Mouse (Mus musculus) limb, embryonic 11.5 days (tissue): Measurements from ENCODE around the gene Grhl1. TPM values are rescaled to one million over a fixed set of nuclear protein-coding genes. Genes with fewer than 3 reads are reported as not detected.

Experiments
- ATAC-seq: fragments of 200-750 bp; cut with Nextera tagmentation; 2 replicates; pipeline ENCODE4 v1.8.0; 2017; ENCODE audit warnings: low read depth; ENCODE audit not compliant: insufficient number of reproducible peaks, low FRiP score, low TSS enrichment
- DNase-seq: peaks from one replicate; pipeline ENCODE4 v3.0.0-alpha.2; 2015; ENCODE audit warnings: low spot score
- H3K27ac ChIP-seq: fragments of 300-500 bp; sonication (generic); replicated peaks from 2 replicates; pipeline ENCODE4 v1.5.1; 2014; ENCODE audit warnings: low read depth, mild to moderate bottlenecking, low read length
- H3K27me3 ChIP-seq: fragments of 300-500 bp; sonication (generic); 2 replicates; pipeline ENCODE4 v1.6.1; 2014; ENCODE audit warnings: mild to moderate bottlenecking, low read length, mixed read lengths; ENCODE audit not compliant: control insufficient read depth, insufficient read depth
- H3K36me3 ChIP-seq: fragments of 300-500 bp; sonication (generic); 2 replicates; pipeline ENCODE4 v1.6.1; 2014; ENCODE audit warnings: mild to moderate bottlenecking, low read length, moderate library complexity, mixed read lengths; ENCODE audit not compliant: control insufficient read depth, insufficient read depth
- H3K4me1 ChIP-seq: fragments of 300-500 bp; sonication (generic); 2 replicates; pipeline ENCODE4 v1.6.1; 2014; ENCODE audit warnings: low read length, mixed read lengths; ENCODE audit not compliant: control insufficient read depth, insufficient read depth
- H3K4me2 ChIP-seq: fragments of 300-500 bp; sonication (generic); 2 replicates; pipeline ENCODE4 v1.6.1; 2014; ENCODE audit warnings: low read depth, mild to moderate bottlenecking, moderate library complexity; ENCODE audit not compliant: severe bottlenecking
- H3K4me3 ChIP-seq: fragments of 300-500 bp; sonication (generic); 2 replicates; pipeline ENCODE4 v1.5.1; 2014; ENCODE audit warnings: low read depth, low read length
- H3K9ac ChIP-seq: fragments of 300-500 bp; sonication (generic); 2 replicates; pipeline ENCODE4 v1.6.1; 2014; ENCODE audit warnings: mild to moderate bottlenecking, low read length
- H3K9me3 ChIP-seq: fragments of 300-500 bp; sonication (generic); 2 replicates; pipeline ENCODE4 v1.6.1; 2016; ENCODE audit warnings: low read length; ENCODE audit not compliant: control insufficient read depth
- whole genome bisulfite sequencing: fragments of 180-500 bp; shearing (Covaris S2); extraction: QIAGEN DNeasy Blood & Tissue Kit; methylation state at CpG from one replicate; pipeline ENCODE4 v1.1.7; 2014; 5-methylcytosine and 5-hydroxymethylcytosine counted together
- polyA plus RNA-seq: library from polyadenylated mRNA; unstranded; fragments of >200 nt; fragmentation: Nextera tagmentation; extraction: Ambion mirVana; gene quantifications from 2 replicates; pipeline ENCODE4 v1.2.1, GENCODE M21; 2014

The Grhl1 gene
- polyA plus RNA-seq, 1 experiment from 2014 or later = 1.5 TPM

DNA sequence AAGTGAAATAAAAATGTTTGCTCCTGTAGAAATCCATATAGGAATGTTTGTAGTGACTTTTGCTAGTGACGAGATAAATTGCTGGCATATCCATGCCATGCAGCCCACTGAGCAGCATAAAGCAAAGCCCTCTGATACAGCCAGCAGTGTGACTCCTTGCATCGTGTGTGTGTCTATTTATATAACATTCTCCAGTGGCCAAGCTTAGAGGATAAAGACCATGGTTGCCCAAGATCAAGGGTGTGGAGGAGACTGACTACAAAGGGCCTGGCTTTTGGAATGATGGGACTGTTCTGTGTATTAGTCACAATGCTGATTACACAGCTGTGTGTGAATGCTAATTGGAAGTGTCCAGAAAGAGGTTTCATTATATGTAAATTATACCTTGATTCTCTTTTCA, 19.6 kb upstream of the Grhl1 start:
- Histone ChIP-seq H3K9ac (no peak overlapping the region), H3K27ac (no peak overlapping the region), H3K36me3 (no peaks in the 10 kb centered on the region; the same call in 1 of the 2 replicates), H3K27me3 (no peaks in the 10 kb centered on the region), H3K4me1 (no peaks in the 10 kb centered on the region), H3K4me3 (no peak overlapping the region), H3K4me2 (no peak overlapping the region), H3K9me3 (no peaks in the 10 kb centered on the region)
- ATAC-seq (no peak), DNase-seq (no peak)
- 88% methylated on average over 2 of the region's 2 CpGs for WGBS

DNA sequence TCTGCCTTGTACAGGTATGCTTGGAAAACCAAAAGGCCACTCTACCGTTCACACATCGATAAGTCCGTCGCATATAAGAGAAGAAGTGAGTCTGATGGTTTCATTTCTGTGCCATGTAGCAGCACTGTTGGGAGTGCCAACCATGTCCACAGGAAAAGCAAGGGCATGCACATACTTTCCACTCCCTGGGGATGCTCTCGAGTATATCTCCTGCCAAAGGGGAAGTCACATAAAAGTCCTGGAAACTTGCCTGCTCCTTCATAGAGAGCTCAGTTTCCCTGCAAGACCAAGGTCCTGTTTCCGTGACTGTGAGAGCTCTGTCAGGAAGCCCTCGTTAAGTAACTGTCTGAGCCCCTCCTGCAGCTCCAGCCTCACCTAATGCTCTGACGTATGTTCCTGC, 16.1 kb upstream of the Grhl1 start:
- WGBS = 70% methylated on average over 8 of the region's 8 CpGs
- ATAC-seq = no peak
- Histone ChIP-seq H3K9ac (no peak overlapping the region), H3K4me2 (no peak overlapping the region), H3K4me3 (no peak overlapping the region), H3K27ac (no peak overlapping the region), H3K27me3 (no peaks in the 10 kb centered on the region), H3K4me1 (no peaks in the 10 kb centered on the region), H3K36me3 (no peaks in the 10 kb centered on the region; the same call in 1 of the 2 replicates), H3K9me3 (no peaks in the 10 kb centered on the region)
- no peak for DNase-seq

DNA sequence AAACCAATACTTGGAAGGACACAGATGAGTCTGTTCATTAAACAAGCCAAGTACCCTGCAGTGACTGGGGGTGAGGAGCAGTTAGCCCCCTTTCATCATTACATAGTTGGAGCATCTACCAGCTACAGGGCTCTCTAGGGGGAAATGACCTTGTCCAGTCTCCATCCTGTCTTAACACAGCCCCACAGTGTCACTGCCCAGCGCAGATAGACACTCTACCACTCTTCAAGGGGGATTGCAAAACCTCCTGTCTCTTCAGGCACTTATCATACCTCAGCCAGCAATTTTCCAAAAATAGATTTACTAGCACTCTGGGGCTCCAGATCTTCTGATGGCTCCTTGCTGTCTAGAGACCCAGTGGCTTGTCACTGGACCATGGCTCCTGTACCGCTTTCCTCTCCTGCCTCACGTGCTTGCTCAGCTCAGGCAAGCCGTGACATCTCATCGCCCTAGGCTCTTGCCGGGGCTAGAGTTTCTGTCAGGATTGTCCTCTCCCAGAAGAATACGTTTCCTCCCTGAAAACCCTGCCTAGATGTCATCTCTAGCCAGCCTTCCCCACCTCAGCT, 8.6 kb upstream of the Grhl1 start:
- WGBS = 88% methylated on average over 7 of the region's 7 CpGs
- Histone ChIP-seq H3K4me2 (no peak overlapping the region), H3K9me3 (no peaks in the 10 kb centered on the region), H3K27ac (no peak overlapping the region), H3K36me3 (no peaks in the 10 kb centered on the region), H3K4me3 (no peak overlapping the region), H3K9ac (no peak overlapping the region), H3K4me1 (no peaks in the 10 kb centered on the region), H3K27me3 (no peaks in the 10 kb centered on the region)
- no peak for DNase-seq
- ATAC-seq = no peak

GRCm38 (mm10) chr12:24565311-24565710, 6.8 kb upstream of the Grhl1 start:
- no peak overlapping the region for H3K4me3 ChIP-seq
- H3K9me3 ChIP-seq = no peaks in the 10 kb centered on the region
- H3K36me3 ChIP-seq = no peaks in the 10 kb centered on the region
- H3K4me1 ChIP-seq = no peaks in the 10 kb centered on the region
- ATAC-seq (no peak), DNase-seq (no peak)
- H3K27ac ChIP-seq = no peak overlapping the region
- no peak overlapping the region for H3K4me2 ChIP-seq
- 76% methylated on average over 6 of the region's 6 CpGs for WGBS
- no peaks in the 10 kb centered on the region for H3K27me3 ChIP-seq
- H3K9ac ChIP-seq = no peak overlapping the region

DNA sequence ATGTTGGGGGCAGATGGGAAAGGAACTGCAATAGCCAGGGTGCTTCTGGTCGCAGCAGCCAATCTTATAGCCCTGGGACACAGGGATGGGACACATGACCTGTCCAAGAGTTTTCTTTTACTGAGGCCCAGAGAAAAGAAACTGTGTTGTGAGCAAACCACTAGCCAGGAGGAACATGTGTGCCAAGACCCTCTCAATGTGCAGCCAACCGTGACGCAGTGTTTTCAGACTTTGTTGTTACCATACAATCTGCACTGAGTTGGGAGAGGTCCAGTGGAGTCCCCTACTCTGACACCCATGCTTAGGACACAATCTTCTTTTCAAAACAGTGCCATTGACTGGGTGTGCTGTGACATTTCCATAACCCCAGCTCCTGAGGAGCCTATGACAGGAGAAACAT, 4.5 kb upstream of the Grhl1 start:
- Histone ChIP-seq H3K9me3 (no peaks in the 10 kb centered on the region), H3K4me3 (no peak overlapping the region), H3K27me3 (peaks cover 5% of the 10 kb centered on the region), H3K9ac (no peak overlapping the region), H3K4me1 (no peaks in the 10 kb centered on the region), H3K4me2 (no peak overlapping the region), H3K36me3 (no peaks in the 10 kb centered on the region), H3K27ac (no peak overlapping the region)
- ATAC-seq (no peak), DNase-seq (no peak)
- 89% methylated on average over 3 of the region's 3 CpGs for WGBS

- Histone ChIP-seq H3K9me3 (no peaks in the 10 kb centered on the region), H3K27ac (no peak overlapping the region), H3K4me2 (peak overlapping the region; percentile 87), H3K36me3 (no peaks in the 10 kb centered on the region), H3K4me3 (peak overlapping the region; percentile 52), H3K4me1 (no peaks in the 10 kb centered on the region), H3K9ac (peak overlapping the region; percentile 37; the same call in 1 of the 2 replicates), H3K27me3 (peaks cover 12% of the 10 kb centered on the region)
- WGBS = 6% methylated on average over 46 of the region's 48 CpGs
- ATAC-seq (peak; percentile 46), DNase-seq (peak; percentile 40)
Observed at GRCm38 (mm10) chr12:24572421-24573274, 565 bp downstream of the Grhl1 start.

- H3K27me3 ChIP-seq = peaks cover 12% of the 10 kb centered on the region
- H3K9ac ChIP-seq = no peak overlapping the region
- whole genome bisulfite sequencing = 61% methylated on average over 3 of the region's 3 CpGs
- H3K36me3 ChIP-seq = no peaks in the 10 kb centered on the region
- DNase-seq = no peak
- no peak overlapping the region for H3K4me2 ChIP-seq
- no peak for ATAC-seq
- no peak overlapping the region for H3K4me3 ChIP-seq
- H3K9me3 ChIP-seq = no peaks in the 10 kb centered on the region
- no peak overlapping the region for H3K27ac ChIP-seq
- no peaks in the 10 kb centered on the region for H3K4me1 ChIP-seq
Observed at GRCm38 (mm10) chr12:24573275-24573580, 1.1 kb downstream of the Grhl1 start.

GRCm38 (mm10) chr12:24574870-24575269, 2.8 kb downstream of the Grhl1 start:
- H3K27me3 ChIP-seq = peaks cover 12% of the 10 kb centered on the region
- H3K4me3 ChIP-seq = no peak overlapping the region

More at GRCm38 (mm10) chr12:24574870-24575269, 2.8 kb downstream of the Grhl1 start:
- 28% methylated on average over 7 of the region's 7 CpGs for WGBS
- ATAC-seq (no peak), DNase-seq (no peak)
- H3K9me3 ChIP-seq = no peaks in the 10 kb centered on the region
- no peaks in the 10 kb centered on the region for H3K4me1 ChIP-seq
- H3K4me2 ChIP-seq = no peak overlapping the region
- no peaks in the 10 kb centered on the region for H3K36me3 ChIP-seq
- H3K9ac ChIP-seq = no peak overlapping the region
- no peak overlapping the region for H3K27ac ChIP-seq
